Mouse (Mus musculus) limb, embryonic 14.5 days (tissue): Measurements from ENCODE around the gene Gstt4. TPM values are rescaled to one million over a fixed set of nuclear protein-coding genes. Genes with fewer than 3 reads are reported as not detected.

Experiments
- ATAC-seq: fragments of 200-750 bp; cut with Nextera tagmentation; 2 replicates; pipeline ENCODE4 v1.8.0; 2017; ENCODE audit warnings: low read depth, moderate number of reproducible peaks, moderate TSS enrichment; ENCODE audit not compliant: low FRiP score
- DNase-seq: peaks from one replicate; pipeline ENCODE4 v3.0.0-alpha.2; 2015; ENCODE audit warnings: low spot score
- H3K27ac ChIP-seq: fragments of 300-500 bp; sonication (generic); replicated peaks from 2 replicates; pipeline ENCODE4 v1.5.1; 2014; ENCODE audit warnings: low read depth, mild to moderate bottlenecking, low read length, moderate library complexity, mixed read lengths
- H3K27me3 ChIP-seq: fragments of 300-500 bp; sonication (generic); 2 replicates; pipeline ENCODE4 v1.6.1; 2014; ENCODE audit warnings: low read length, mixed read lengths; ENCODE audit not compliant: control insufficient read depth, insufficient read depth
- H3K36me3 ChIP-seq: fragments of 300-500 bp; sonication (generic); 2 replicates; pipeline ENCODE4 v1.6.1; 2014; ENCODE audit warnings: mild to moderate bottlenecking, low read length, moderate library complexity, mixed read lengths; ENCODE audit not compliant: control insufficient read depth, insufficient read depth
- H3K4me1 ChIP-seq: fragments of 300-500 bp; sonication (generic); 2 replicates; pipeline ENCODE4 v1.6.1; 2014; ENCODE audit warnings: antibody characterized with exemption, low read length, mixed read lengths; ENCODE audit not compliant: control insufficient read depth, insufficient read depth
- H3K4me2 ChIP-seq: fragments of 300-500 bp; sonication (generic); replicated peaks from 2 replicates; pipeline ENCODE4 v1.6.1; 2014; ENCODE audit warnings: low read depth, mild to moderate bottlenecking, low read length, moderate library complexity; ENCODE audit not compliant: severe bottlenecking
- H3K4me3 ChIP-seq: fragments of 300-500 bp; sonication (generic); replicated peaks from 2 replicates; pipeline ENCODE4 v1.5.1; 2014; ENCODE audit warnings: low read length
- H3K9ac ChIP-seq: fragments of 300-500 bp; sonication (generic); 2 replicates; pipeline ENCODE4 v1.6.1; 2014; ENCODE audit warnings: mild to moderate bottlenecking, low read depth, low read length, moderate library complexity; ENCODE audit not compliant: severe bottlenecking
- H3K9me3 ChIP-seq: fragments of 300-500 bp; sonication (generic); 2 replicates; pipeline ENCODE4 v1.6.1; 2016; ENCODE audit warnings: low read length; ENCODE audit not compliant: control insufficient read depth
- POLR2A ChIP-seq: fragments of 200-500 bp; IDR thresholded peaks from 2 replicates; pipeline ENCODE4 v1.8.0; 2012; ENCODE audit warnings: inconsistent platforms, mild to moderate bottlenecking, moderate library complexity, borderline replicate concordance; ENCODE audit not compliant: insufficient read depth, insufficient read length; ENCODE audit errors: extremely low read depth
- WGBS: fragments of 180-500 bp; shearing (Covaris S2); extraction: QIAGEN DNeasy Blood & Tissue Kit; methylation state at CpG from one replicate; pipeline ENCODE4 v1.1.7; 2014; 5-methylcytosine and 5-hydroxymethylcytosine counted together
- polyA plus RNA-seq, 2 experiments: library from polyadenylated mRNA; depleted of rRNA in 1 of 2; stranded (reverse) in 1 of 2; unstranded in 1 of 2; fragments of >200 nt; fragmentation: Nextera tagmentation in 1 of 2; extraction: Ambion mirVana in 1 of 2; gene quantifications; 2 replicates each; pipeline versions ENCODE4 v1.2.1 to v1.2.3; 2012 to 2014

Gstt4 gene
- polyA plus RNA-seq, 2 experiments = not detected

- H3K27ac ChIP-seq = no peak overlapping the region
- peaks cover 23% of the 10 kb centered on the region for H3K4me1 ChIP-seq
- peak; percentile 30 for DNase-seq
- no peaks in the 10 kb centered on the region for H3K27me3 ChIP-seq
- TF ChIP-seq POLR2A = no peak
- peak overlapping the region; percentile 50 for H3K4me2 ChIP-seq
- H3K9me3 ChIP-seq = no peaks in the 10 kb centered on the region
- no peak for ATAC-seq
- no peaks in the 10 kb centered on the region for H3K36me3 ChIP-seq
- H3K9ac ChIP-seq = peak overlapping the region; percentile 14; the same call in 1 of the 2 replicates
- WGBS = 25% methylated on average over 8 of the region's 10 CpGs
- peak overlapping the region; percentile 24 for H3K4me3 ChIP-seq
Observed at GRCm38 (mm10) chr10:75835761-75836531, 13.6 kb upstream of the Gstt4 start.

DNA sequence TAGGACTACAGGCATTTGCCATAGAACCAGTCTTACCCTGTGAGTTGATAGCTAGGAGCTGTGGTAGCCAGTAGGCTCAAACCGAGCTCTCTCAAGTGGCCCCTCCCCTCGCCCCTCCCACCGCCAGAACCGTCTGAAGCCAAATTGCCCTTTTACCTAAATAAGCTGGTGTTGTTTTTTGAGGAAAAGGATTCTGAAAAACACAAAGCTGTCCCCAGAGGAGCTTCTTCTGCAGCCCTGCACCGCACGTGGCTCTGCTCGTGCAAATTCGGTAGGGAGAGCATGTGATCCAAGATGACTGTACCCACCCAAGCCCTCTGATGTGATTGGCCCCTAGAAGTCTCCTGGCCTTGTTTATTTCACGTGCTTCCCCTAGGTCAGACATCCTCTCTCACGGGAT is 13.0 kb upstream of the Gstt4 start:
- ATAC-seq = no peak
- WGBS = 2% methylated on average over 10 of the region's 10 CpGs

GRCm38 (mm10) chr10:75834721-75835120 is 12.4 kb upstream of the Gstt4 start:
- TF ChIP-seq POLR2A = no peak

More for the DNA sequence above, 13.0 kb upstream of the Gstt4 start:
- H3K9me3 ChIP-seq = no peaks in the 10 kb centered on the region
- no peak for TF ChIP-seq POLR2A
- DNase-seq = peak; percentile 24
- no peak overlapping the region for H3K27ac ChIP-seq
- no peaks in the 10 kb centered on the region for H3K27me3 ChIP-seq
- H3K9ac ChIP-seq = peak overlapping the region; percentile 14; the same call in 1 of the 2 replicates
- H3K4me1 ChIP-seq = peaks cover 23% of the 10 kb centered on the region
- peak overlapping the region; percentile 24 for H3K4me3 ChIP-seq
- H3K36me3 ChIP-seq = no peaks in the 10 kb centered on the region
- peak overlapping the region; percentile 50 for H3K4me2 ChIP-seq

GRCm38 (mm10) chr10:75834250-75834649 is 11.9 kb upstream of the Gstt4 start:
- ATAC-seq (no peak), DNase-seq (peak; percentile 83)
- H3K4me3 ChIP-seq = peak overlapping the region; percentile 36
- H3K4me2 ChIP-seq = peak overlapping the region; percentile 50
- H3K27ac ChIP-seq = no peak overlapping the region
- H3K27me3 ChIP-seq = no peaks in the 10 kb centered on the region
- WGBS = under 1% methylated on average over 21 of the region's 21 CpGs
- H3K36me3 ChIP-seq = no peaks in the 10 kb centered on the region
- no peaks in the 10 kb centered on the region for H3K9me3 ChIP-seq
- TF ChIP-seq POLR2A = no peak
- peaks cover 23% of the 10 kb centered on the region for H3K4me1 ChIP-seq
- peak overlapping the region; percentile 59 for H3K9ac ChIP-seq

More at GRCm38 (mm10) chr10:75834721-75835120, 12.4 kb upstream of the Gstt4 start:
- H3K4me2 ChIP-seq = peak overlapping the region; percentile 50
- peak overlapping the region; percentile 36 for H3K4me3 ChIP-seq
- no peaks in the 10 kb centered on the region for H3K27me3 ChIP-seq
- DNase-seq (no peak), ATAC-seq (no peak)
- H3K4me1 ChIP-seq = peaks cover 23% of the 10 kb centered on the region
- H3K9ac ChIP-seq = peak overlapping the region; percentile 59
- H3K9me3 ChIP-seq = no peaks in the 10 kb centered on the region
- 10% methylated on average over 9 of the region's 9 CpGs for WGBS
- H3K36me3 ChIP-seq = no peaks in the 10 kb centered on the region
- H3K27ac ChIP-seq = no peak overlapping the region

GRCm38 (mm10) chr10:75833456-75834080 is 11.2 kb upstream of the Gstt4 start:
- ATAC-seq = no peak
- Histone ChIP-seq H3K9ac (peak overlapping the region; percentile 59), H3K4me3 (peak overlapping the region; percentile 36), H3K27me3 (no peaks in the 10 kb centered on the region), H3K36me3 (no peaks in the 10 kb centered on the region), H3K4me1 (peaks cover 23% of the 10 kb centered on the region), H3K4me2 (peak overlapping the region; percentile 50), H3K27ac (no peak overlapping the region), H3K9me3 (no peaks in the 10 kb centered on the region)
- no peak for TF ChIP-seq POLR2A
- WGBS = 16% methylated on average over 21 of the region's 21 CpGs
- no peak for DNase-seq
